Mouse (Mus musculus): ENCODE measurements at regions not wholly inside any gene's neighbourhood (a gene's known extent, or its start where the extent isn't known, plus 50 kb on each side); places are given as distances from the start of the nearest gene placed in this dataset.

- no peak for TF ChIP-seq CTCF (conservative IDR thresholded peaks at IDR 0.05; ENCODE audit: low read length)
- no peak for TF ChIP-seq NANOG (IDR thresholded peaks at IDR 0.05; ENCODE audit: borderline replicate concordance, low read length)
- no peak for TF ChIP-seq POU5F1 (IDR thresholded peaks at IDR 0.05; ENCODE audit: borderline replicate concordance, low read length)
Measured at GRCm38 (mm10) chr14:97006294-97006693, 487.4 kb upstream of the Klhl1 start.

All from E14TG2a.4 (cell line).